Mouse (Mus musculus) frontal cortex, postnatal 36 days (tissue): ENCODE measurements at regions not wholly inside any gene's neighbourhood (a gene's known extent, or its start where the extent isn't known, plus 50 kb on each side); places are given as distances from the start of the nearest gene placed in this dataset.
A peak's percentile ranks its signal among the peaks of the same experiment; 100 is the strongest.

Experiments used
- DNase-seq, 2 experiments: peaks; one replicate each; pipeline ENCODE4 v3.0.0; 2022; ENCODE audit warnings: low spot score in 2 of 2

DNA sequence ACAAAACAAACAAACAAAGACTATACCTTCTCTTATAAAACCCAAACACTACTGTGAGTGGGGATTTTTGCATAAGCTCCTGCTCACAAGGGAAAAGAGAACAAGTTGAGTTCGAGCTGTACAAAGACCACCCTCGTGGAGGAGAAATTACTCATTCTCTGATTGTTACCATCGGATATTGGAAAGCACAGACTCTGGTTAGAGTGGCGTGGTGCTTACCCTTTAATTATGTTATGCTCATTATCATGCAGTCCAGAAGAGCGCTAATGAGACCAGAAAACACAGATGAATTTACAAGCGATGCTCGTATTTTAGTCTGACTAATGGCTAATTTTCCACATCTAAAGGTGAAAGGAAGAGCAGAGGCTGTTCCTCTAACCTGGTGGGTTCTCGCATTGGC lies 721.7 kb upstream of the Cited2 start:
- DNase-seq = no peak

- no peak for DNase-seq
Measured at GRCm38 (mm10) chr10:17003123-17003849, 719.7 kb upstream of the Cited2 start.

DNA sequence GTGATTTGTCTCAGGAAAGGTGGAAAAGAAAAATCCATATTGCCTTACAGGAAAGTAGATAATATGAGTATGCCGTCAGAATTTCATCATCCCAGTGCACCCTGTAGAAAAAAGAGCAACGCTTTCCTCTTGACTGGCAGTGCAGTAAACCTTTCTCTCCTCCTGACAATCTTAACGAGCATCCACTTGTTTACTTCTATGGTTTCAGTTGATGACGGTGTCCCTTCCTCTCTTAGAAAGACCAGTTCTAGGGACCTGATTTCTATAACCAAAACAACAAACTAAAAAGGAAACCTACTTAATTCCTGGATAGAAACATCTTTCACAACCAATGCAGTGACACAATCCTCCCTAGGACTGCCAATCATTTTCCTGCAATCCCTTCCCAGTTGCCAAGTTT lies 714.3 kb upstream of the Cited2 start:
- DNase-seq = no peak

DNA sequence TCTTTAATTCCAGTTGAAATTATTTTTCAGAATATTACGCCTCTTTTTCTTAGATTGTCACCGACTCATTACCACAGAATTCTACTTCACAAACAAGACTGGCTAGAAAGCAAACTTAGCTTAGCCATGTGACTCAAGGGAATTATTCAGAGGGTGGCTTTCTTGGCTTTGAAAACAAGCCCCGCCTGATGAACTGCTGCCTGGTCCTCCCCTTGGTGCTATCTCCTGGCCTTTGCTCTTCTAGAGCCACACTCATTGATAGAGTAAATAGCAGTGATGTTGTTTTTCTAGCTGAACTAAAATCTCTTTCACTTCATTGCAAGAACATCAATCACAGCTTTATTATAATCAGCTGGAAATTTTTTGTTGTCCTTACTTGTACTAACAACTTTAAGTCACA lies 713.0 kb upstream of the Cited2 start:
- no peak for DNase-seq

DNA sequence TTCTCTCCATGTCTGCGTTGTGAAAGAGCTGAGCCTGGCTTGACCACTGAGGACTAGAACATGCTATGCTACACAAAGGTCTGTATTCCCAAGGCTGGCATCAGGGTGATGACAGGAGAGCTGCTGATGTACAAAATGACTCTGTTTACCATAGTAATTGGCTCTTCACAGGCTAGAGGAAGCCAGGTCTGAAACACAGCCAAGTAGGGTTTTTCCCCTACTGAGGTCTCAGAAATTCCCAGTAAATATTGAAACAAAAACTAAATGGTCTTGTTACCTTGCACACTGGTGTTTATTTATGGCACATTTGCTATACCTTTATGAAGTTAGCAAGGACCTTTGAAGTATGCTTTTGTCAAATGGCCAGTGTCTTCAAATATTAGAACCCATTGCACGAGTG lies 711.1 kb upstream of the Cited2 start:
- DNase-seq = no peak

GRCm38 (mm10) chr10:17012541-17012975 lies 710.5 kb upstream of the Cited2 start:
- no peak for DNase-seq

GRCm38 (mm10) chr10:17014826-17015225 lies 708.2 kb upstream of the Cited2 start:
- DNase-seq = peak in 1 of 2 experiments; percentile 34

- no peak for DNase-seq
Measured at GRCm38 (mm10) chr10:17016854-17017253, 706.2 kb upstream of the Cited2 start.

DNA sequence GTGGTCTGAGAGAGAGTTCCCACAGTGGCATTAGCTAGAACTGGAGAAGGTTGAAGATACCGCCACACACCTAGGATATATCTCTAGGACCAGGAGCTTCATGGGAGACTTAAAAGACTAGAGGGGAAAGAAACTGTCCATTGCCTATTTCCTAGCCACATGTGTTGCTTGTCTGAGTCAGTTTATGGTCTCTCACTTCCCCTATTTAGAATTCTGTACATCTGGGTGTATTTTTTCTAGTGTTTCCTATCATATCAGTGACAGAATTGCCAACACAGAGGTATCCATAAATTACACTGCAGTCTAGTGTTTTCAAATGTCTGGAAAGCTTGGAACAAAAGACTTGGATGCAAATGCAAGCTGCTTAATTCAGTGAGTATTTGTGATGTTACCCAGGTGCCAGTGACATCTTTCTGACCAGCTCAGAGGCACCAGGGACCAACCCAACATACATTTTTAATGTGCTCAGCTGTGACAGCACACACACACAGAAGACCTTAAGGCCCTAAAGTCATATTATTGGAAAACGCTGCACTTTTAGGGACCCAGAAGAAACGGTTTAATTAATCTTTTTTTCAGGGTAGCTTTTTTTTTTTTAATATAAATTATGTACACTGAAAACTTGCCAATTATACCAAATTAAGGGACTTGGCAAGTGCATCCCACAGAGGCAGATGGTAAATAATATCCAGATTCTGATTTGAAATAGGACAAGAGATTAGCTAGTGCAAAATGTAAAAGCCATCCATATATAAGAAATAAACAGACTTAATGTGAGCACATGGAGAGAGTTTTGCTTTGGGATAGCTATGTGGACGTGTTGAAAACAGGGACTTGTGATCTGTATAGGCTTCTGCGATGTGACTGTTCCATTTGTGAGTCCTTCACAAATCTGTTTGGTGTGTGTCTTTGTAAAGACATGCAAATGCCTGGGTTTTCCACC lies 700.5 kb upstream of the Cited2 start:
- no peak for DNase-seq

GRCm38 (mm10) chr10:17023571-17024293 lies 699.3 kb upstream of the Cited2 start:
- peak; percentile 24 to 36 for DNase-seq

- DNase-seq = no peak
Measured at GRCm38 (mm10) chr10:17024294-17024665, 698.7 kb upstream of the Cited2 start.

- DNase-seq = no peak
Measured at GRCm38 (mm10) chr10:17034892-17035775, 687.9 kb upstream of the Cited2 start.

DNA sequence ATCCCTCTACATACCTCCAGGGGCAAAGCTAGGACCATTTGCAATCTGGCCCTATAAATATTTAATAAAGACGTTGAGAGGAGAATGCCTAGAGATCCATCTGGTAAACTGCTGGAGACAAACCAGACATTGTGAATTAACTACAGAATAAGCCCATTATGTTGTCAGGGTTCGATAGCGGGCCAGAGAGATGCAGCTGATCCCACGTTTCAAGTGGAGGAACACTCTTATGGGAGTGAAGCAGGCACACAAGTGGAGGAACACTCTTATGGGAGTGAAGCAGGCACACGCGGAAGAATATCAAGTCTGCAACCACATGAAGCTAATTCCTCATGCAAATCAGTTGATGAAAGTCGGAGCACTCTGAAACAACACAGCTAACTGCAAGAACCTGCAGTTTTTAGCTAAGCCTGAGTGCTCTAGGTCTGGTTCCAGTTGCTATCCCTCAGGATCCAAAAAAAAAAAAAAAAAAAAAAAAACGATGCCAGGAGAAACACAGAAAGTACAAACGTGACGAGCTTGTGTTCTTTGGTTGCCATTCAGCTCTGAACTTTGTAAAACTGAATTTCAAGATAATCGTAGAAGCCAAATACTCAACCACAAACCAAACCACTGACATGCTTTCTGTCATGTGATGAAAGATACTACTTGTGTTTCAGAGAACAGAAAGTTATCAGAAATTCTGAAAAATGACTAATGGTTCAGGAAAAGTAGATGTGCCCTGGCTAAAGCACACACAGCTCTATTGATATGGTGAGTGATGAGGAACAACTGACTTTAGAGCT lies 684.6 kb upstream of the Cited2 start:
- DNase-seq = no peak

GRCm38 (mm10) chr10:17042090-17042489 lies 680.9 kb upstream of the Cited2 start:
- DNase-seq = no peak

- no peak for DNase-seq
Measured at GRCm38 (mm10) chr10:17042973-17043372, 680.0 kb upstream of the Cited2 start.

- DNase-seq = no peak
Measured at GRCm38 (mm10) chr10:17046765-17047164, 676.3 kb upstream of the Cited2 start.

DNA sequence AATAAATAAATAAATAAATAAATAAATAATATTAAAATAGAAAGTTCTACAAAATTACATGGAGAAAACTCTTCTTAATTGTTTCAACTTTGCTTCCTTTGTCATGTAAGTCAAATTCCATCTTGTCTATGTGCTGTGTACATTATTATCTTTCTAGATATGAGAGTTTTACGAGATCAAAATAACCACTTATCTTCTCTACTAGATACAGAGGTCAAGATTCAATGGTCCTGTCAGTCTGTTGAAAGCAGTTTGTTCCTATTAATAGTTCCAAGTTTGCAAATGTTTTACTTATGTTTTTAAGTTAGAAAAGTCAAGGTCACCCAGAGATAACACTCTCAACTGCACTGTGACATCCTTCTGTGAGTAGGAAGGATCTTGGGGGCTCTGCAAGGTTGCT lies 650.1 kb upstream of the Cited2 start:
- DNase-seq = no peak

DNA sequence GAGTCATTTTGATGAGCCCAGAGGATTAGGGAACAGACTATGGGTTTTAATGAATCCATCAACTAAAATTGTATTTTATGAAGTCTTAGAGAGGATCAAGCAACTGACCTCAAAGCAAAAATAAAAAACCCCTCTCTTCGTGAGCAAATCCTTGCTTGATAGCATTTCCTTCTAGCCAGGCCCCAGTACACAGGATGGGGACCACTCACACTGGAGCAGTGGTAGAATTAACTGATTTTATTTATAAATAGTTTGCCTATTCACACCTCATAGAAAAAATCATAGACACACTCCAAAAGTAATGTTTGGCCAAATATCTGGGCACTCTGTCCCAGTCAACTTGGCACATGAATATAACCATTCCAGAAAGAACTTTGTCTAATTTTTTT lies 649.0 kb upstream of the Cited2 start:
- no peak for DNase-seq

- no peak for DNase-seq
Measured at GRCm38 (mm10) chr10:17074402-17075027, 648.5 kb upstream of the Cited2 start.

DNA sequence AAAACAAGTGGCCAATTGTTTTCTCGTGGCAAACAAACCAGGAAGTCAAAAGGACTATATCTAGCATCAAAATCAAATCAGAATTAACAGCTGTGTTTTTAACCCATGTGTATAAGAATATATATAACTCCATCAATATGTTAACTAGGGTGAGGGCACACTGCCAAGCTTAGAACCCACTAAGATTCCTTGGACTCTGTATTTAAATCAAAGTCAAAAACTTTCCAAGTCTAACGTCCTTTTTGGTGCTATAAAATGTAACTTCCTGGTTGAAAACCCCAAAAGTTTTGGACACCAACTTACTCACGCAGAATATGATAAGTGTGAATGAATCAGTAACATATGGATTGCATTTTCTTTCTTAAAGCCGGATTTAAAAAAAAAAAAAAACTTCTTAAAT lies 647.9 kb upstream of the Cited2 start:
- DNase-seq = peak in 1 of 2 experiments; percentile 10
